Mouse (Mus musculus) CD4-positive helper T cell, adult 2 months (primary cell): ENCODE measurements around the gene Agps.
A peak's percentile ranks its signal among the peaks of the same experiment; 100 is the strongest.
"Not testable (repeated sequence)": the region's sequence is repeated elsewhere in the genome, so short reads cannot be mapped to it uniquely, and the experiment has no call there.

Source experiments
- DNase-seq: peaks from one replicate; pipeline ENCODE4 v3.0.0-alpha.2; 2012; ENCODE audit warnings: low read depth, missing footprints, low spot score

The Agps gene

DNA sequence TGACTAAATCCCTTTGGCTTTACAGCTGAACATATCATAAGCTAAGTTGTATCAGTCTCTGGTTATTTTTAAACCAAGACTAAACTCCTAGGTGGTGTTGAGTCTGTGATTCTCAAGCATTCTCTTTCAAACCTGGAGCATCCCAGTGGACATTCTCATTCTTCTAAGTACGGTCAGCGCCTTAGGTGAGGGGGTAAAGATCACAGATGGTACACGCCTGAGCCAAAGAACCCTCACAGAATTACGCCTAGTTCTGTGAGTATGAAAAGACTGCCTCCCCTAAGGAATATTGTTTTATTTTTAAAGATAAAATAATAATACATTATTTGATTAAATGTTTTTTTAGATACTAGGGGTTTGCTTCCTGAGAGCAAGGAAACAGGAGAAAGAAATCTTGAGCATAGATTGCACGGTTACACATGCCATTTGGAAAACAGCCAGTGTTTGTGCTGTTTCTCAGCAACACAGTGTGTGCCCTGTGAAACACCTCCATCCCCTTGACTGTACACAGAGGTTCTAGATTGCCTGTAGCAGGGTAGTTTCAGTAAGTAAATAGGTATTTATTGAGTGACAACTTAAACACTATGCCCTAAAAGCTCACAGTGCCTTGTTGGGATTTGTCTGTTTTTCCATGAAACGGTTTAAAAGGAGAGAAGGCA is 97.9 kb downstream of the Agps start:
- no peak for DNase-seq

DNA sequence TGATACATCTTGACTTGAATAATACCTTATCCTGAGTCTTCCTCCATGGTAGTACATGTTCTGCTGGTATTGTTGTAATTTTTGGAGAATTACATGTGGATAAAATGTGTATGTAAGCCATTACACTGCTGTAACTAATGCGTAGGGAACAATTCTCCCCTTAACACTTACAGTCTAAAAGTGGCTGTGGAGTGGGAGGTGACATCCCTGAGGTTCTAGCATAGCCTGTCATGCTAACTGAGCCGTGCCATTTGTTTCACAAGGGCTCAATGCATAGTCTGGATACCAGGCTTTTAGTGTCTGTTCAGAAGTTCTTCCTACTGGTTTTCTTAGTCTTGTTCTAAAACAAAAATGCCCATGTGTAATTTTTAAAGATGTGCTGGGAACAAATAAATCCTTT is 99.0 kb downstream of the Agps start:
- DNase-seq = no peak

DNA sequence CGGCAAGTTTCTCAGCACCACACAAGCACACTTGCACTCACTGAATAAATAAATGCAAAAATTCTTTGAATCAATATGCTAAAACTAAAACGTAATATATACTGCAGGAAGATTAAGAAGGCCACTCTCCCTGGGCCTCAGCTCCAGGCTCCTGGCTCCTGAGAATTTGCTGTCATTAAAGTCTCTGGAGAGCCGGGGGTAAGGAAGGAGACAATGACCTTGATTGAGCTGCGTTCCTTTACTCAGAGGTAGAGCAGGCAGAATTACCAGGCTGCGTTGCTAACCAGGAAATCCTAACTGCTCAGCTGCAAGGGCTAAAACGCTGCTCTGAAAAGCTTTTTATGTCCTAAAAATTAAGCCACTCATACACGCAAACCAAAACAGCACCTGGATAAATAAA is 101.6 kb downstream of the Agps start:
- no peak for DNase-seq

DNA sequence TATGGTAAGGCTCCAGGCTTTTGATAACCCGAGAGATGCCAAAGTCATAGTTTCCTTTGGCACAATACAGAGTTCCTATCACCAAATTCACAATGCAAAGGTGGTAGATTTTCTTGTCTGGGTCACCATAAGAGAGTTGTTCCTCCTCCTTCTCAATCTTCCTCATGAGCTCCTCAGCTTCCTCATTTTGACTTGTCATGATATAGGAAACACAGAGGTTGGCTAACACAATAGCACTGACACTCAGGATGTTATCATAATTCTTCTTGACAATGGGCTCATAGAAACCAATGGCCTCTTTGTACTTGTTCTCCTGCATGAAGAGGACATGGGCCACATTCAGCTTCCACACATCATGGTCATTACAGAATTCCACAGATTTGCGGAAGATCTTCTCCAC is 104.7 kb downstream of the Agps start:
- not testable (repeated sequence) for DNase-seq

DNA sequence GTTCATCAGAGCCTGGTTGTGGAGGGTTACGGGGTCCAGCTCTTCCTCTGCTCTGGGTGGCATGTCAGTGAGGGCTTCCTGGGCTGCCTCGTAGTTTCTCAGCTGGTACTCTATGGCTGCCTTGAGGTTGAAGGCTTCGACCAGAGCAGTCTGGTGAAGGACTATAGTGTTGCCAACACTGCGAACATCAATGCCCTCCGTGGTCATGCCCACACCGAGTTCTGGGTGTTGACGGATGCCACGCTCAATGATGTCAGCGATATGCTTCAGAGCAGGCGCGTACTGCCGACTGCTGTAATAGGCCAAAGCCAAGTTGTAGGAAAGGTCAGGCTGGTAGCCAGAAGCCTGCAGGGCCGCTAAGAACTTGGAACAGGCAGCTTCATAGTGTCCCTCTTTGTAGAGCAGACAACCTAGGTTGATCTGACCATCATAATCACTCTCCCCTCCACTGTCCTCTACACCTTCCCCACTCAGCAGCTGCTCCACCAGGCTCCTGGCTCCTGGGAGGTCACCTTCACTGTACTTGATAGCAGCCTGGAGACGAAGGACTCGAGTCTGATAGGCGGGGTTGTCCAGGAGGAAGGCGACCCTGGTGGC is 105.6 kb downstream of the Agps start:
- peak; percentile 24 for DNase-seq

DNA sequence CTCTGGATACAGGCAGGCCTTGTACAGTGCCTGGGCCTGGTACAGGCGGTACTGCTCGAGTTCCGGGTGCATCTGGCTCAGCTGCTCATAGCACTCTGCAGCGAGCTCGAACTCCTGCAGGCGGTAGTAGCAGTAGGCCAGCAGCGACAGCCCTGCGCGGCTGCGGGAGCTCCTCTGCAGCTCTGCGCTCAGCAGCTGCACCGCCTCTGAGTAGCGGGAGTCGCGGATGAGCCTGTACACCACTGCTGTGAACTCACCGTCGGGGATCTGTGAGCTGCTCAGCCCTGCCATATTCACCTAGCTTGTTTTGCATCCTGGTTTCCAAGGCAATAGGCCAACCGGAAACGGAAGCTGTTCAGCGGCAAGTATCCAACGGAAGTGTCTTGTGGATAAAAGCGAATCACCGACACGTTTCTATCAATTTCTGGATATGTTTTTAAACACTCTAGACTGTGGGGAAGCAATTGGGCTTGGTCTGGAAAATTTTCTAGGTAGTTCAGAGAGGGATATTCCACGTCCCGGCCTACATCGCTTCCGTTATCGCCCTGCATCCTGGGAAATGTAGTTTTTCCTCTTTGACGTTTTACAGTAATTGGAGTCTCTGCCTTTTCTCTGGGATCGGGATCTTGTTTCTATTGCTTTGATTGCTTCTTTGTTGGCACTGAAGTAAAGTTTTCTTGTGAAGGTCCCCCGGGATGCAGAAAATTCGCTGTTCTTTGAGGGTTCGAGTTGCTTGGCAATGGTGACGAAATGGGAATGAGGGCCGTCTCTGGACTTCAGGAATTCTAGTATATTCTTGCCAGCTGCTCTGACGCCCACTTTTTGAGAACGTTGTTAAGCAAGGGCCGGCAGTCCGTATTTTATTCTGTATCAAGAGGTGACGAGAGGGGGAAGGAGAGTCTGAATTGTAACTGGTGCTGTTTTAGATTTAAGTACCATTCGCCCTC is 106.4 kb downstream of the Agps start, which contains the start of gene Ttc30b:
Ttc30b (minus strand) TSS at position 469 of the 947 bp plus-strand sequence.
- peak; percentile 89 for DNase-seq

DNA sequence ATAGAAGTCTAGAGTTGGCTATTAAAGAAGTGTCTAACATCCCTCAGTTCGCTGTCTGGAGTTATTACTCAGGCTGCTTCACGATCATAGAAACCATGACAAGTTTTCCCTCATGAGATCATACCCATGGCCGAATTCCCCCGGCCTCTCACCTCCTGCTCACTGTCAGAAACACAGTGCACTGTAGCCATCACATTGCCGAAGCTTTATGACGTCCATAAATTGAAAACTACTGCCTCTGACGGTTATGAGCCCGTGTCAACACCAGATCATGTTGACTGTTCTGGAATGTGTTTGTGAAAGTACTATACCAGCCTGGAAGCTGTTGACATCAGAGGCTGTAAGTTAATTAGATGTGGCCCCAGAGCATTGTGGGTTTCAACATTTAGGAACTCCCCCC is 118.7 kb downstream of the Agps start:
- no peak for DNase-seq

DNA sequence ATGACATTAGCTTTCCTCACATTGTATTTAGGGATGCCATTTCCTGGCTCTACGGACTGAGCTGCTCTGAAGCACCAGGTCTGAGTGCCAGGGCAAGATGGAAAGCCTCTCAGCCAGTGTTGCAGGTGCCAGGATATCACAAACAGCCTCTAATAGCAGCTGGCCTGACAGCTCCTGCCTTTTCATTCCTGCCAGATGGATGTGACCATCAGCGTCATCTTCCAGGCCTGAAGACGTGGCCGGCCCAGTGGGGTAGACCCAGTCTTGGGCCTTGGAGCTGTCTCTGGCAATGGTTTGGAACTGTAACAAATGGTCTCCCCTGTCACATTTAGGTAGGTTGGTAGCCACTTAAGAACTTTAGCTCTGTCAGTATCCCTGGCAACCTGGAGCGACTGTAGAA is 121.3 kb downstream of the Agps start:
- DNase-seq = no peak

DNA sequence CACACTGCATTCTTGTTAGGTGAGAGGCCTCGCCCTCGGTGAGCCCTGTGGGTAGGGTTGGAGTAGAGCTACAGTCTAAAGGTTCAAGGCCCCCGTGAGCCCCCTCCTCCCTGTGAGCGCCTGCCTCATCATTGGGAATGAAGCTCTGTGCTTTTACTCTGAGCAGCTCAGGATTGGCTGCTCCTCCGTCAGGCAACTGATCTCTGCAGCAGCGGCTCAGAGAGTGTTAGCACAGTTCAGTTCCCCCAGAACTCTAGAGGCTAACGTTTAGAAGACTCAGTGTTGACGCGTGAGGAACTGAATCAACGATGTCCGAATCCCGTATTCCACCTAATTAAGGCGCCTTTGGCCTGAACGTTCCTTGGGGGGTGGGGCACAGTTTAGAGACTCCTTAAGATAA is 123.7 kb downstream of the Agps start:
- DNase-seq = no peak

DNA sequence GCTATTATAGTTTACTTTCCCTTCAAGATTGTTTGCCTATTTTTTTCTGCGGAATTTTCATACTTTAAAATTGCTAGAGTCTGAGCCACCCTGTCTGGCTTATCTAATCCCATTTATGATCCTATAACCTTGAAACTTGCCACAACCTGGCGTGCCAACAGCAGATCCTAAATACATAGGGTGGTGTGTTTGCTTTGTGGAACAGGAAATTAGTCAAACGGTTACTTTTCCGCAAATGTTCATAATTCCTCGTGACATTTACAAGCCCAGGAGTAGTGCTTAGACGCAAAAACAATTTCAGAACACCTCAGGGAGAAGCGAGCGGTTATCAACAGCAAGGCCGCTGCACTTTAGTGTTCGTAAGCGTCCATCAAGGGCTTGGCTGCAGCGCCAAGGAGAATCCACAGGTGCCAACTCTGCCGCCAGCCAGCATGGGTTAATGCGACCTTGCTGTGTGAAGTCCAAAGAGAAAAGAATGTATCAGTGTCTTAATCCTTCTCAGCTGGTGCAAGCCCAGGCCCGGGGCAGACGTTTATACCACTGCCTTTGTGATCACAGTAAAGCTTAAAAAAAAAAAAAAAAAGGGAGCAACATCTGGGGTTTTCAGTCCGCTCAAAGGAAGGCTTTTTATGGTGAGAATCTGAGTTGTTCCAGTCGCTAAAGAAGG is 127.3 kb downstream of the Agps start:
- DNase-seq = no peak

DNA sequence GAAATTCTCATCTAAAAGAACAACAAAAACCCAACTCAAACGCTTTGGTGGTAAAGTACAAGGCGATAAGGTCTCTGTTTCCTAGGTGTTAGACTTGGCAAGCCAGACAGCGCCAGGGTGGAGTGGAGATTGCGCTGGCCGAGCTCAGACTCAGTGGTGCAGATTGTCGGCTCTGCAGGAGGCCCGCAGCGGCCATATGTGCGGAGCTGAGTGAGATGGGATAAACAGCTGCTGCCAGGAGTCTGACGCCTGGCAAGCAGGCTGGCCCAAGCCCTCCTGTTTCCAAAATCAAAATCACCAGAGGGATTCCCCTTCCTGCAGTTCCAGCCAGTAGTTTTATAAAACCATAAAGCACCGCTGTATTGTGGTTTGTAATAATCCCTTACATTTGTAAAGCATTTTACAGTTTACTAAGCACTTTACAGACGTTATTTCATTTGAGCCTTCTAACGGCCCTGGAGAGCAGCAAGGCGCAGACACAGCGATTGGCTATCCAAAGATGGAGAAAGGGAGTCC is 127.9 kb downstream of the Agps start:
- DNase-seq = no peak

DNA sequence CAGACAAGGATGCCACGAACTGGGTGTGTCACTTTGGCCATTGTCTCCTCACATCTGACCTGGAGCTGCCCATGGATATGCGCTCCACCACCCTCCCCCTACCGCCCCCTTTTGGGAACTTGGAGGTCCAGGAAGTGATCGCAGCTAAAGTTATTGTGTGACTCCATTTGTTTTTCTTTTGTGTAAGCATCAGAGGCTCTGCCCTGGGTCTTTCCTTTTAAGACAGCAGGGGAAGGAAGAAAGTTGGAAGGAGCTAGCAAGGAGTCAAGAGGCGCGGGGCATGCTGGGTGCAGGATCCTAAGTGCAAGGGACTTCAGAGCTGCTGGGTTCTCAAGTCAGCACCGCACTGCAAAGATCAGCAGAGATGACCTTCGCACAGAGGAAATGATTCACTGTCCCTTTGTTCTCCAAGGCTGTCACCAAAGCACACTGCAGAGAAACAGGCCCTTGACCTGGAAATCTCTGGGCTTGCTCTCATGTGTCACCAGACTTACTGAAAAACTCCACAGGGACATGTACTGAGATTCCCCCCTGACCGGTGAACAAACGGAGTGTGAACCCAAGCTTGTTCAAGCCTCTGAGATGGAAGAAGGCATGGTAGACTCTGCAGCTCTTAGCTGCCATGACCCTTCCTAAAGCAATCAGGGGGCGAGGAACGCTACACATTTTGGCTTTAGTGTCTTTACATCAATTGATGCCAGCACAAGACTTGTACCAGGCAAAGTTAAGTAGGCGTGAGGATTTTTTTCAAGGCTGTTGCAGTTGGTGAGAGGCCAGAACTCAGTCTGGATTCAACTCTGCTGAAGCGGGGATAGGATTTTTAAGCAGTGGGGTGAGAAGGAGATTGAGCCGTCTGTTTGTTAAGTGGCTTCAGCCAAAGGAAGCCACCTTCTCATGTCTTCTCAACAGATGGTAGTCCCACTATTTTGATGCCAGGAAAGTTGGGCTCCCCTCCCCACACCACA is 128.7 kb downstream of the Agps start:
- DNase-seq = no peak

DNA sequence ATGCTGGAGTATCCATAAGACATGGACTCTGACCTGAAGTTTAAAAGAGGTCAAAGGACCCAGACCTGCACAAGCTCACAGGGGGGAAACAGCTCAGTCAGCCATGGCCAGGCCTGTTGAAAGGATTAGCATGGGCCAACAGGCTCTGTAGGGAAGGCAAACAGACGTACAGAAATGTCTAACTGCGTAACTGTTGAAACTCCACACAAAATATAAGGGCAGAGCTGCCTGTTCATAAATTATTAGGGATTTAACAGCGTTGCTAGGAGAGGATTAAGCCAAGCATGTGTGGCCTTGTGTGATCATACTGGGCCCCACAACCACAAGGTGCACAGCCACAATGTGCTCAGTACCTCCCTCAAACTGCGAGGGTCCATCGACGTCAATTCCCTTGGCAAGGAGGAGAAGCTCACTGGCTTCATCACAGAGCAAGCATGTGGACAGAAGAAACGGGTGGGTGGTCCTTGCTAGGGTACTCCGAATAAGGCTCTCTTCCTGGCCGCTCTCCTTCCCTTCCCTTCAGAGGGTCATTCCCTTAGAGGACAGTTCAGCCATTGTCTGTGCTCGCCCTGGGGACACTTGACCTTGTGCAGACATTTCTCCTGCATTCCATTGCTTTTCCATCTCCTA is 131.3 kb downstream of the Agps start:
- no peak for DNase-seq

DNA sequence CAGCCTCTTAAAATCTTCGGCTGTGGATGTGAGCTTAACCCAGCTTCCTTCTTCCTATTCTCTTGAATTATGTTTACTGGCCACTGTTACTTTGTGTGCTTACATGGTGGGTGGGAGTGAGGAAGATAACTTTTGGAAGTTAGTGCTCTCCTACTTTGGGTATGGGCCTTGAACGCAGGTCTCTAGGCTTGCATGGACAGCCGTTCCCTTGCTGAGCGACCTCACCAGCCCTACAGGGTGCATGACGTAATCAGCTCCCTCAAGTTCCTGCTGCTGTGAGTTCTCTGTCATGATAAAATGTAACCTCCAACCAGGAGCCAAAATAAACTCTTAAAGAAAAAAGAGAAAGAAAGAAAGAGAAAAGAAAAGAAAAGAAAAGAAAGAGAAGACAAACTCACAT is 132.1 kb downstream of the Agps start:
- DNase-seq = no peak

DNA sequence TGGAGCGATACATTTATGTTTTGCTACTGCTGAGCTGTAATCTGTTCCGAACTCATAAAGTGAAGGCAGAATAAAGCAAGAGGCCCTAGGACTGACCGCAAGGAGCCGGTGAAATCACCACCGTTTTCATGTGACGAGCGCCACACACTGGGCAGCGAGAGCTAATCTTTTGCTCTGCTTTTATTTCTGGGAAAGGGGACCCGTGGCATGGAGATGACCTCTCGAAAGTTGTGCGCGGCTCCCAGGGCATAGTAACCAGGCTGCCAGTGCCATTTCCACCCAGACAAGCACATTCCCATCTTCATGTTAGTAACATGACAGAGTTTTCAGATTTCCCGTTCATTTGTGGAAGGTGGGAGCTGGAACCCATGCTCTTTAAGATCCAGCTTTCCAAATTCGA is 132.5 kb downstream of the Agps start:
- peak; percentile 24 for DNase-seq

DNA sequence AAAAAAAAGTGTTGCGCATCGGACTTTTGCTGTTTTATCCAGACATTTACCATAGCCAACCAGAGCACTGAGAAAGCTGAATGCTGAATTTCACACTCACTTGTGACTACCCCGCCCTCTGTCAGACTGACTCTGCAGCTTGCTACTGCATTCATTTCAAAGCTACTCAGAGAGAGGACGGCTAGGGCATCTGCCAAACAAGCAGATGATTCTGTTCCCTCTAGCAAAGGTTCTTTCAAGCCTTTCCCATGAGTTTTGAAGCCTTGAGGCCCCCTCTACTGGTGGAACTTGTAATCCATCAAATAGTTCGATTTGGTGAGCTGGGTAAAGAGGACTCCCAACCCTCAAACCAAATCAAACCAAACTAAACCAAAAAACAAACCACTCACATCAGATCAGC is 133.0 kb downstream of the Agps start:
- DNase-seq = peak; percentile 65

DNA sequence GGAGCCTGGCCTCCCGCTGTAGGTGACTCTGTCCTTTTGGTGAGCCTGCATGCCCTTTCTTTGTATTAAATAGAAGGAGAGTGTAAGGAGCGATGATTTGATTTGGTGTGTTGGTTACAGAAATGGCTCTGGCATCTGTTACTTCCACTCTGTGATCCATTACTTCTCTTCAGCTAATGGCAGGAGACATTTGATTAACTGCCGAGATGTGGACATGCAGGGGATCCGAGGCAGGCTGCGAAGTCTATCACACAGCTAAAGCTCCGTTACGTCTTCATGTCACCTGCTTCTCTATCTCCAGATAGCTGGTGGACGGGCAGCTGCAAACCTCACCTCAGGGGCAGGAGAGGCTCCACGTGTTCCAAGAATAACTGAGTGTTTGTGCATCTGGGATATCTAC is 142.2 kb downstream of the Agps start:
- no peak for DNase-seq

DNA sequence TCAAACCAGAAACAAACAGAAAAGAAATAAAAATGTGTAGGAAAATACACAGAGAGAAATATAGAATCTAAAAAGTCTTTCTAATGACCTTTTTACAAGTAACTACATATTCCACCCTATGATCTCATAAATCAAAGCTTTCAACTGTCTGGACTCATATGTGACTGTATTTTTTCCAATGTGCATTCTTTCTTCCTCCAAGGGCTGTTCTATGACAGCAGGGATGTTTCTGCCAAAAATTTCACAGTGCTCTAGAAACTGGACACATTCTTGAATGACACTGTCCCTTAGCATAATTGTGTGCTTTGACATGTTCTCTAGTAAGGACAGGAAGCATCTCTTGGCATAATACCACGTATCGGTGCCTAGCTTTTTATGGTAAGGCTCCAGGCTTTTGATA is 144.1 kb downstream of the Agps start:
- not testable (repeated sequence) for DNase-seq

DNA sequence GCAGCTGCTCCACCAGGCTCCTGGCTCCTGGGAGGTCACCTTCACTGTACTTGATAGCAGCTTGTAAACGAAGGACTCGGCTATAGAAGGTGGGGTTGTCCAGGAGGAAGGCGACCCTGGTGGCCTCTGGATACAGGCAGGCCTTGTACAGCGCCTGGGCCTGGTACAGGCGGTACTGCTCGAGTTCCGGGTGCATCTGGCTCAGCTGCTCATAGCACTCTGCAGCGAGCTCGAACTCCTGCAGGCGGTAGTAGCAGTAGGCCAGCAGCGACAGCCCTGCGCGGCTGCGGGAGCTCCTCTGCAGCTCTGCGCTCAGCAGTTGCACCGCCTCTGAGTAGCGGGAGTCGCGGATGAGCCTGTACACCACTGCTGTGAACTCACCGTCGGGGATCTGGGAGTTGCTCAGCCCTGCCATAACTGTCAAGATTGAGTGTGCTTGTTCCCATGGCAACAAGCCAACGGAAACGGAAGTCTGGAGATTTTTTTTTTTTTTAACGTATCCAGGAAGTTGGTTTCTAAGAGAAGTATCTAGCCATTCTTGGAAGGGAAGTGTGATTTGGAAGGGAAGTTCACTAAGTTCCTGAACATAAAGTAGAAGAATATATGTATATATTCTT is 145.9 kb downstream of the Agps start, which contains the start of gene Ttc30a2:
Ttc30a2 (minus strand) TSS at position 419 of the 617 bp plus-strand sequence.
- peak; percentile 16 for DNase-seq
